Mouse (Mus musculus) A20 (cell line): ENCODE data around the gene Vmn1r212.
A peak's percentile ranks its signal among the peaks of the same experiment; 100 is the strongest.
"Not testable (repeated sequence)": the region's sequence is repeated elsewhere in the genome, so short reads cannot be mapped to it uniquely, and the experiment has no call there.

Source experiments
- DNase-seq: peaks from one replicate; pipeline ENCODE4 v3.0.0-alpha.2; 2011; ENCODE audit warnings: low read depth, low spot score

Gene Vmn1r212

DNA sequence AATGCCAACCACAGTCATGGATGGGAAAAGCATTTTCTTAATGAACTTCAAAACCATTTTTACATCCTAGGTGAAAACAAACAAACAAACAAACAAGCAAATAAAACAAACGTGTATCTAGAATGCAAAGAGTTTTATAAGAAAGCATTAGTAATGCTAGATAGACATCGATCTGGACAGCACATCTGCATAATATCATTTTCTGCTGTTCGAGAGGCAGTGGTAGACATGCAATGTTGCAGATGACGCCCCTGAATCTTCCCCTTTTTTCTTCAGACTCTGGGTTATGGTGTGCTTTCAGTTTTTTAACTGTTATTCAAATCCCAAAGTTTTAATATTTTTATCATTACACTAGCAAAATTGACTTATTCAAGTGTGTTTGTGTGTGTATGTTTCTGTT, at the start of gene Vmn1r212:
Gene Vmn1r212 (minus strand): TSS at position 101 of the 400 bp plus-strand sequence.
- no peak for DNase-seq

DNA sequence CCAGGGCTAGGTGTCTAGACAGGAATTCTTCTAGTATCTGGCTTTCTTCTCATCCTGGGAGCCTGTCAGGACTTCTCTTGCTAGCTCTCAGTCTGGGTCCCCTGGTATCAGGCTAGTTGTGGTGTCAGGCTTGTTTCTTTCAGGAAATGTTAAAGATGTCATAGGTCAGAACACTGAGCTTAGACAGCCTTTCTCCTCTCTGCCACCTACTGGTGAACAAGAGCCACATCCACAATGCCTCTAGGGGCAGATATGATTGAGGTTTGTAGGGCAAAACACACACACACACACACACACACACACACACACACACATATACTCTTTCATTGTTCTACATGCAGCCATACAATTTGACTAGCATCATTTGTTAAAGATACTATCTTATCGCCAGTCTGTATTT, 4.7 kb downstream of the Vmn1r212 start:
- DNase-seq: peak; percentile 29

DNA sequence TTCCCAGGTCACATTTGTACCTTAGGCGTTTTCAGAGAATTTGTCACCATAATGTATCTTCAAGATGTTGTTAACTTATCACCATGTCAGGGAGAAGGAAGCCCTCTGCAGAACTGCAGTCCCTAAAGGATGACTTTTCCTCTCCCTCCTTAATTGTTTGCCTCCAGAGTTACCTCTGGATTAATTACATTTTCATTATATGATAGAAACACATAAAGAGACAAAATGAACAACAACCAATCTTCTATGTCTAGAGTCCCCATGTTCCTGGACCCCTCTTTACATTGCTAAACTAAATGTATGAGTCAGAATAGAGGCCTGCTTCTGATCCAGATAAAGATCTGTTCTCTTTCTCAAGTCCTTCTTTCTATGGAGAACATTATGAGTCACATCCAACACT, 26.5 kb downstream of the Vmn1r212 start, which contains the start of gene Vmn1r211:
Gene Vmn1r211 (minus strand): TSS at position 101 of the 400 bp plus-strand sequence.
- no peak for DNase-seq

DNA sequence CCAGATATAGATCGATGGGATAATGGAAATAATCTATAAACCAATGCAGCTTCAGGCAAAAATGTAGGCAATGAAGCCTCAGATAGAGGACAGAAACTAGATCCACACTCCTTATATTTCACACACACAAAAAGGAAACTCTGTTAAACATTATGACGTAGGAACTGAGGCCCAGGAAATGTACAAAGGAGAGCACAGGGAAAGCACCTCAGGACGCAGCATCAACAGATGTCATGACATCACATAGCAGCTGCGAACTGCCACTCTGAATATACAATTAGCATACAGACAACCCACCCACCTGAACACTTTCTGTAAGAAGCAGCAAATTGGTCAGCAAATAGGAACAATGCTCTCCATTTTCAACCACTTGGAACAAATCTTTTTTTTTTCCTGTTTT, 29.2 kb downstream of the Vmn1r212 start:
- DNase-seq: peak; percentile 36

DNA sequence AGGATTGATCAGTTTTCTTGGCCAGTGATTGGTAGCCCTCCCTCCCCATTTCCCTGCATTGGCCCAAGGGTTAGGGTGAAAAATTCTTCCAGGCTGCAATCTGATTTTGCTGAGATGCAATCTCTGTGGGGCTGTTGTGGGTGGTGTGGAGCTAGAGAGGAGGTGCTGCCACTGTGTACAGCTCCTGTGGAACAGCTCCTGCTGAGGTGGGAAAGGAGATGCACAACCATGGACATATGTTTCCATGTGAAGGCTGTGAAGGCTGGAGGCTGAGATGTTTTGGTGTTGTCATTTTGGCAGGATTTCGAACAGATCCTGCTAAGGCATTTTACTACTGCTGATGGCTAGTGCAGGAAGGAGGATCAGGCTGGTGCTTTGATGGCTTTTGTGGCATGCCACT, 37.2 kb downstream of the Vmn1r212 start:
- DNase-seq: no peak

DNA sequence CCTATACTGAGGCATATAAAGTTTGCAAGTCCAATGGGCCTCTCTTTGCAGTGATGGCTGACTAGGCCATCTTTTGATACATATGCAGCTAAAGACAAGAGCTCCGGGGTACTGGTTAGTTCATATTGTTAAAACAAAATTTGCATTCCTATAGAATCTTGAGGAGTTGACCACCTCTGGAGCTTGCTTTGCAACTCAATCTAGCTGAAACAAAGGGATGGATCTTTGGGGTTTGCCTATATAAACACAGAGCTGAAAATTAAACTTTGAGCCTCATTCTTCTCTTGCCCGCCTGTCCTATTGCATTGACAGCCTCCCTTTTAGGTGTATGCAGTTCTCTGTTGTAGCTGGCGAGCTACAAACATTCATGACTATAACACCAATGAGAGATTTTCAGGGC, 39.7 kb downstream of the Vmn1r212 start:
- not testable (repeated sequence) for DNase-seq
